Mouse (Mus musculus) ovary, adult 18-20 months (tissue): ENCODE results near the gene Creb3.
A peak's percentile ranks its signal among the peaks of the same experiment; 100 is the strongest.

Experiments
- DNase-seq: peaks from one replicate; pipeline ENCODE4 v3.0.0; 2022; ENCODE audit warnings: low spot score, mixed read lengths

The Creb3 gene

DNA sequence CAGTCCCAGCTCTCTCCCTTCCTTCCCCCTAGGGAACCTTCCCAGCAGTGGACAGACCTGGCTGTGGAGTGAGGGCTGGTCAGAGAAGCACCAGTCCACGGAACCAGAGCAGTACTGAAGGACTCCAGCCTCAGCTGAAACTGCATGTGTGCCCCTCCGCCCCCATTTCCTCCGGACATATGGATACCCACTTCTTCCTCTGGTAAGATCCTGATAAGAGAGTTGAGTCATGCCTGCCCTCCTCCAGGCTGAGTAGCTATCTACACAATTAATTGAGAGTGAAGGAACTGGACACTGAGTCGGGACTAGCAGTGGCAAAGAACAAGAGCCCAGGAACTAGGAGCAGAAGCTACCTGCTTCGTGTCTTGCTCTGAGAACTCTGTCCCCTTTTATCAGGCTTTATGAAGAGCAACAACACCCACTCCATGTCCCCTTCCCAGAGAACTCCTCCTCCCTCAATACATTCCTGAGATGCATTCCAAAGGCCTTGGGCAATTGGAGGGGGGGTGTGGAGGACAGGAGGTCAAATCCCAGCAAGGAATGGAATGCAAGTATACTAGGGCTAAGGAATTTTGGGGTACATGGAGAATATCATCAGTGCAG lies 4.0 kb upstream of the Creb3 start:
- DNase-seq: peak; percentile 37

DNA sequence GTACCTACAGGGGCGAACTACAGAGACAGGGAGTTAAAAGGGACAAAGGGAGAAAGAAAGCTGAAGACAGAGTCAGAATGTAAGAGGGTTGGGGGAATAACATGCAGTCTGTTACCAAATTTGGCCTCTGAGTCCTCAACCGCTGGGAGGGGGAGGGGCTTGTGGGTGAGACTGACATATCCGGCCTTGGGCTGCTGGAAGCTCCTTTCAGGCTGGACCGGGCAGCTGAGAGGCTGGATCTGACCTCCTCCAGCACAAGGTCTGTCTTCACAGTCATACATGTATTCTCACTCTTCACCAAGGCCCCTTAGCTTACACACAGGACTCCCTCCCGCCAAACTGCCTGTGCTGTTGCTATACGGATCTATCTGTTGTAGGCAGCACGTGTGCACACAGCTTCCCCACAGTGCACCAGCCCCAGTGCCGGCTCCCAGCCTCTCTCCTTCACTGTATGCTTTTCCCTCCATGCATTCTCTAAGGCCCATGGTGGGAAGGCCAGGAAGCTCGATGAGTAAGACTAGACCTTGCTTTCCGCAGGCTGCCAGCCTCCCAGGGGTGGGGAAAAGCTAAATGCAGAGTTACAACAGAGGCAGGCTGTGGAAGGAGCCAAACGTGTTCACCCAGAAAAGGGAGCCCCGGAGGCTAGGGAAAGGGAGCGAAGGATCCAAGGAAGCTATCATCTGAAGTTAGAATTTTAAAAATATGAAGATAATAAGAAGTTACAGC lies 3.3 kb upstream of the Creb3 start:
- DNase-seq: peak; percentile 67

DNA sequence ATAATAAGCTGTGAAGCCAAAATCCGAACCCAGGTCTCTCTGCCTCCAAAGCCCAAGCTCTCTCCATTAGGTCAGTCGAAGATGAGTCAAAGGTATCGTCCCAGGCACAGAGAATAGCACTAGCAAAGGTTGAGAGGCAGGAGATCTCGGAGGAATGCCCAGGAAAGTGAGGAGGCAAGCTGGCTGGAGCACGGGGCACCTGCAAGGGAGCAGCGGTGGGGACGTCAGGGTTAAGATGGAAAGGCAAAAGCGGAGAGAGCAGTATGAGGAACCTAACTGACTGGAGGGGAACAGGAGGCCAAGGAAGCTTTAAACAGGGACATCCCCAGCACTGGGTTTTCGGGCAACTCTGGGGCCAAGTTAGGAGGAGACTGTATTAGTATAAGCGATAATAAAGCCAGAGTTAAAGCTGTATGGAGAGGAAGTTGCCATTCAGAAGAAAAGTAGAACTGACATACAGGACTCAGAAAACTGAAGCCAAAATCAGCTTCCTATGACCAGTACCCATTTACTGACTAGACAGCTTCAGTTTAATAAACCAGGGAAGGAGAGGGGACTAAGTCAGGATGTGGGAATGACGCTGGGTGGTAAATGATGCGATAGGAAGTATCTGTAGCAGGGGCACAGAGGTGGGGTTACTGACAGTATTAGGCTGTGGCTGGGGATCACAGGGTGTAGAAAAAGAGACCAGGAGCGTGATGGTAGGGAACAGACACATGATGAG lies 2.5 kb upstream of the Creb3 start:
- DNase-seq: no peak

DNA sequence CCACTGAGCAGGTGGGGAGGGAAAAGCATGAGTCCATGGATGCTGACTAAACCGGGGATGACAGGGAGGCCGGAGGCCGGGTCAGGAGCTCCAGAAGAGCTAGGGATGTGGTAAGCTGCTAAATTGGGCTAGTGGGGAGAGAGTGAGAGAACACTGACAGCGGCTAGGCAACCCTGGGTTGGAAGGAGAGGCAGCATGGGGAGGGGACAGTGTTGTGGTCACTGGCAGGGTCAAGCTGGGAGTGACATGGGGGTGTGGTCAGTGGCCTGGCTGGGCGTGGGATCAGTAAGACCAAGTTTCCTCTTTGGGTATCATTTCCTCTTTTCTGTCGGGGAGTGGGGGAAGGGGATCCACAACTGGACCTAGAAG lies 1.9 kb upstream of the Creb3 start:
- no peak for DNase-seq

DNA sequence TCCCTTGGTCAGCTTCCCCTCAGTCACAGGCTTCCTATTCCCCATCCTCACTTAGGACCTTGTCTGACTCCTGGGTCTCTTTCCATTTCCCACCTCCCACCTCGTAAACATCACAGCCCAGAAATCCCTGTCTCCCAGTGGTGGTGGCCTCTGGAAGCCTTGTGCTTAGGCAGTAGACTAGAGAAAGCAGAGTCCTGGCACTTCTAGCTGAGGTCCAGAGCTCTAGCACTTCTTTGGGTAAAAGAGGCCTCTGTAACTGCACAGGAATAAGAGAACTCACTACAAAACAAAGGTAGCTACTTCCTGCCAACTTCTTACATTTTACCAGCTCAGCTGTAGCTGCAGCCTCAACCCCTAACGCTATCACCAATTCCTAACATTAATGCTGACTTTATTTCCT lies 1.2 kb upstream of the Creb3 start:
- no peak for DNase-seq

DNA sequence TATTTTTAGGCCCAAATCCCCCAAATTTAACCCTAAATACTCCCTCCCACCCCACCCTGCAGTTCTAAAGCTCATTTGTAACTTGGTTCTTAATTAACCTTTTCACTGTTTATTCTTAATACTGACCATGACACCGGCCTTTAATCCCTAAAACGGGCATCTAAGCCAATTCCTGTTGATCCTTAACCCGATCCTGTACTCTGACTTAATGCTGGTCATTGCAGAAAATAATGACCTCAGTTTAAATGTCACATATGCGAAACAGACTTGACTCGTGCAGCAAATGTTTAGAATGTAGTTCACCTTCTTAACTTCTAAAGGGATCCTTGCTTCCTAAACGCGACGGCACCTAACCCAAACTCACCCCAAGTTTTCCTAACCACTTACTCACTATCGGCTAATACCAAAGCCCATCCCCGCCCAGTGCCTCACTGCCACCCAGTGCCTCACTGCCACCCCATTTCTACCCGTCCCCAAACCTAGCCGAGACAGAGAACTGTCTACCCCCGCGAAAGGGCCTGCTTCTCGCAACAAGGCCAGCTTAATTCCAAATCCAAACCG lies 616 bp upstream of the Creb3 start:
- DNase-seq: no peak

DNA sequence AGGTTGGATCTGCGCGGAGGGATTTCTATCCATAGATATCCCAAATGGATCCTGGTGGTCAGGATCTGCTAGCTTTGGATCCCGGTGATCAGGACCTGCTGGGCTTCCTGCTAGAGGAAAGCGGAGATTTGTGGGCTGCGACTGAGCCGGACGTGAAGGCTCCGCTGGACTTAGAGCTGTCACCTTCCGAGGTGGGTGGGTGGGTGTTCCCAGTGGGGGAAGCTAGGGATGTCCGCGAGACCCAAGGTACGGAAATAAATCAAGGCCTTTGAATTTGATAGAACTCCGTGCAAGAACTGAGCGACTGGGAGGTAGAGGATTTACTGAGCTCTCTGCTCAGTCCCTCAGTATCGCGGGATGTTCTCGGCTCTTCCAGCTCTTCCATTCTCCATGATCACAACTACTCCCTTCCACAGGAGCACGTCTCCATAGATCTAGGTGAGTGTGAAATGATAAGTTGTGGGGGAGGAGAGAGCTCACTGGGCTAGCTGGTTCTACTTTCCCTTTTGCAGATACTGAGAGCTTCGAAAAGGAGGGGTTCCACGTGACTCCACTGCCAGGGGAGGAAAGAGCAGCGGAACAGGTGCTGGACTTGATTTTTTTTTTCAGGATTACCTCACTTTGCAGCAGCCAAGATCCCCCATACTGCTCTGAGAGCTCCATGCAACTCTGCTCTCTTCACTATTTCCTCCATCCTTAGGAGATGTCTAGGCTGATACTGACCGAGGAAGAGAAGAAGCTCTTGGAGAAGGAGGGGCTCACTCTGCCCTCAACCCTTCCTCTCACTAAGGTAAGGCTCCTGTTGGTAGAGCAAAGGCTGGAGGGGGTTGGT lies 853 bp downstream of the Creb3 start:
- DNase-seq: no peak

DNA sequence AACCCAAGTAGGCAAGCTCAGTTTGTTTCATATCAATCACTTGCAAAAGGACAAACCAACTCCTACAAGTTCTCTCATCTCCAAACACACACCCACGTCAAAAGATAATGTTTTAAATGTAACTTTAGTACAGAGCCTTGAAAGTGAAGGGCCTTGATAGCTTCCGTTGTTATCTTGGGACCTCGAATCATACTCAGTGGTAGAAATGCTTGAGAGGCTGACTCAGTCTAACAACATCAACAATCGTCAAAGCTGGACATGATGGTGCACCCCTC lies 1.4 kb downstream of the Creb3 start:
- no peak for DNase-seq

DNA sequence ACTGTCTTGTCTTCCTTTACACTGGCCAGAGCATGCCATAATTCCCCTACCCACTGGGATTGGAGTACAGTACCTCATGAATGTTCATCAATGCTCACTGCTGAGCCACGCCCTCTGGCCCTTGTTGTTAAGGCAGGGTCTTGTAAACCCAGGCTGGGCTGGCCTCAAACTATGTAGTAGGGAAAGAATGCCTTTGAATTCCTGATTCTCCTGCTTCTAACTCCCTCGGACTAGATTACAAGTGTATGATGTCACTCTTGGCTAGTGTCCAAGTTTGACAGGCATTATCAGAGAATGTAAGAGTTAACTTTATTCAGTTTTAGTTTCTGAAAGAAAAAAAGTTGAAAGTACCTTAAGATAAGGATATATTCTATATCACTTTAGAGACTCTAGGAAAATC lies 2.1 kb downstream of the Creb3 start:
- no peak for DNase-seq

DNA sequence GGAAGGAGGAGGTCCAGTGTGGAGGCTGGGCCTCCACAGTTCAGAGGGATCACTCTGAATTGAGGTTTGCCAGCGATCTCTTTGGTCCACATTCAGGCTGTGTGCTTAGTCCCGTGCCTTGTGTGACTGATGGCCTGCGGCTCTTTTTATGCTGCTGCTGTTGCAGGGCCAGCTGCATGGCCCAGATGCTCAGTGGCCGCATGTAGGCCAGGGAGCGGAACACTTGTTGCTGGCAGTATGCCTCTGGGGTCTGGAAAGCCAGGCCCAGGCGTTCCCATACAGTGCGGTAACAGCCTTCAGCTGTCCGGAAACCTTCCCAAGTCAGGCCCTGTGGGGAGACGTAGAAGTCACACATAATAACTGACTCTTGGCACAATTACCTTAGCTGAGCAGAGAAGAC lies 5.0 kb downstream of the Creb3 start:
- DNase-seq: no peak

DNA sequence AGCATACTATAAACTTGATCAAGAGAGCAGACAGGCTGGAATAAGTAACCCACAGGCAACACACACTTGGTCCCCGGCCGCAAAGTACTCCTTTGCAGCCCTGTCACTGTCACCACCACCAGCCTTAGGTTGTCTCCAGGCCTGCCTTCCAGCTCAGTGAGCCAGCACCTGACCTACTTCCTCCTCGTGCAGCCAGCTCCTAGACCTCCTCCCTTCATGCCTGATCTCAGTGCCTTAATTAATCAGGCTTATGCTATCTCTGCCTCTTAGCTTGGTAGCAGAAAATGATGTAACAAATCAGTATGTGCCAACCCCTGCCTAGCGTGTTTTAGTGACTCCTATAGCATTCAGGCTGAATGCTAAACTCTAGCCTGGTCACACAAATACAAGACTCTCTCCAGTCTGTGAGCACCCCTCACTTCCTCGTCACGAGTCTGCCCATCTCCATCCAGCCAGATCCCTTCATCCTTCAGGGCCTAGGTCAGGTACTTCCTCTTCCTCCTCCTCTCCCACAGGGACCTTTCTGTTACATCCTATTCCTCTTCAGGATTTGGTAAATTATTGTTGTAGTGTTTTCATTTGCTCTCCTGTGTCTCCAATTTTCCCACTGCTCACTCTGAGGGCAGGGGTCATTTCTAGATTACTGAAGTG lies 9.4 kb downstream of the Creb3 start:
- DNase-seq: no peak

DNA sequence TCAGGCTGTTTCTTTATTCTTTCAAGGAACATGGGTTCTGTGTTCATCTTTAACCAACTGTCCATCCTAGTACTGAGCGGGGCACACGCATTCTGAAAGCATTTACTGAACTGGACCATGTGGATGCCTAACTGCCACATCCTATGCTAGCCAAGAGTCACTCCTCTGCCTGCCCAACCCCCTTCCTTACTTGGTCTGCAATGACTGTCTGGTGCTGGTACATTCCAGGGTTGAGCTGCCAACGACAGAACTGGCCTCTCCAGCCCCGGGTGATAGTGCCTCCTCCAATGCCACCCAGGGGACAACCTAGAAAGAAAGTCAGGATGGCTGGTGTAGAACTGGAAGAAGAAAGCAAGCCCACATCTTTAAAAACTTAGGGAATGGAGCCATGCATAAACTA lies 11.4 kb downstream of the Creb3 start:
- no peak for DNase-seq

DNA sequence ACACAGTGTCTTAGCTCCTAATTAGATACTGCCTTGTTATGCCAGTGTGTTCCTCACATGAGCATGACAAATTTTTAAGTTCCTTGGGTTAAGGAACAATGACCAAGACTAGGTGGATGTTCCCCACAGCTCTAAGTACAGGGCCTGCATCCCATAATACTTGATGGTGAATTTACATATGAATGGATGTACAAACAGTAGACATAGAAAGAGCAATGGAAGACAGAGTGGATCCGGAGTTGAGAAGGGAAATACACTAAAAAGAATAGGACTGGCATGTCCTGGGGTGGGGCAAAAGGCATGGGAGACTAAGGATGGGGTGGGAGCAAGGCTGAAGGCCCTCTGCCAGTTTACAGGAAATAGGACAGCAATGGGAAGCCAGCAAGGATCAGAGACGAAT lies 13.2 kb downstream of the Creb3 start:
- DNase-seq: no peak

DNA sequence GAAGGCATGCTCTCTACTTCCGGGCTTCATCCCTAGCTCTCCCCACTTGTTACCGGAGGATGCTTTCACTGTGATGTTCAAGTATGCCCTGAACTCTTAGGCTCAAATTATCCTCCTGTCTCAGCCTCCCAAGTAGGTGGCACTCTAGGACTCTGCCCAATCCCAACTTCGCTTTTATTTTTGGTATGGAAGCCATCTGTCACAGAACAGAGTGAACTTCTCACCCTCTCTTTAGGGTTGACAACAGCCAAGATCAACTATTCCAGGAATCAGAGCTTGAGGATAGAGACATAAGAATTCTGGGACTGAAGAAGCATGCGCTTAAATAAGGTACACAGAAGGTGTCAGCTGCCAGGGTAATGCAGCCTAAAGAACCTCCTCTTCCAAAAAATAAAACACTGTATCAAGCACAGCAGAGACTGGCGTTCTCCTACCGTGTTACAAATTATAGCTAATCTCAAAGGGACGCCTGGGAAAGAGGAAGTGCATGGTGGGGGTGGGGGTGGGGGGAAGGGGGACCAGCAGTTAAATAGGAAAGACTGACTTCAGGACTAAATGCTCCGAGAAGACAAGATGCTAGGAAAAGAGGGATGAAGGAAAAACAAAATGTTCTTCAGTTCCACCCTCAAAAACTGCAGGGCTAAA lies 15.2 kb downstream of the Creb3 start:
- DNase-seq: no peak

DNA sequence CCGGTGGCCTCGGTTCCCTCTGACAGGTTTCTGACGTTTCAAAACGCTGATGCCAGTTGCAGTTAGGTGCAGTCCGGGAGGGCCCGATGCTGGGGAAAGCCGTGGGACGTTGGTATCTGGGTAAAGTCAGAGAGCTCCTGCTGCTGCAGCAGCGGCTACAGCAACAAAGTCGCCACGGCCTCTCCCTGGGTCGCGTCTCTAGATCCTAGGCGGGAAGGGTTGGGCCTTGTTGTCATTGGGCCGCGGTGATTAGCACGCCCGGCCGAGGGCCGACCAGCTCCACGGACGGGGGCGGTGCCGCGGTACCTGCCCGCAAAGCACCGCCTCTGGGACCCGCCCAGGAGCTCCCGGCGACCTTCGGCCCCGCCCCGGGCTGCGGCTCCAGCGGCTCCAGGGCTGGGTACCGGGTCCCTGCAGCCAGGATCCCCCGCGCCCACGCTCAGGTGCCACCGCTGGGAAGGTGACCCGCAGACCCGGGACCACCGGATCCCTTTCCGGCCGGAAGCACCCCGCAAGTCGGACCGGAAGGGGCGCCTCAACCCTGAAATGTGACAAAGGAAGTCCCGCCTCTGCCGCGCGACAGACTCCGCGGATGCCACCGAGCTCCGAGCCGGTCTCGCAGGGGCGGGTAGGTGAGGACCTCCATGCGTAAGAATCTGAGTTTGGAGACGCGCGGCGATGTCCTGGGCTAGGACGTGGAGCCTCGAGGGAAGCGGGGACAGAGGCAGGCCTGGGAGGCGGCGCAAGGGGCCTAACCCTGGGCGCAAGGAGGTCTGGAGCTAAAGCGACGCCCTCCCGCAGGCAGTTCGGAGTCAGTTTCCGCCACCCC lies 16.5 kb downstream of the Creb3 start, which contains the start of the genes Rgp1 and Gba2:
Rgp1 (plus strand) TSS at position 340 of the 829 bp plus-strand sequence.
Gba2 (minus strand) TSS at position 498 of the 829 bp plus-strand sequence.
- DNase-seq: peak; percentile 86

DNA sequence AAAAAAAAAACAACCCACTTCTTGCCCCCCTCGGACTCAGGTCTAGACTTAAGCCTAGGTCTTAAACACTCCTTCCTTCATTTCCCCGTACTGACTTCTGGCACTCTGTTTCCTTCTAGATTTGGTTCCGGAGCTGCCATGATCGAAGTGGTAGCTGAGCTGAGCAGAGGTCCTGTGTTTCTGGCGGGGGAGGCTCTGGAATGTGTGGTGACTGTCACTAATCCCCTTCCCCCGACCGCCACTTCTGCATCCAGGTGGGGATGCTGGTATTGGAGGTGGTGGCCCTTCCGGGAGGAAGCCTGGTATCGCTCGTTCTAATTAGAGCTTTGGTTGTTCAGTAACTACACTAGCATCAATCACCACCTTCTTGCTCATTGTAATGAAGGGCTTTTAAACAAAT lies 17.1 kb downstream of the Creb3 start:
- DNase-seq: no peak

DNA sequence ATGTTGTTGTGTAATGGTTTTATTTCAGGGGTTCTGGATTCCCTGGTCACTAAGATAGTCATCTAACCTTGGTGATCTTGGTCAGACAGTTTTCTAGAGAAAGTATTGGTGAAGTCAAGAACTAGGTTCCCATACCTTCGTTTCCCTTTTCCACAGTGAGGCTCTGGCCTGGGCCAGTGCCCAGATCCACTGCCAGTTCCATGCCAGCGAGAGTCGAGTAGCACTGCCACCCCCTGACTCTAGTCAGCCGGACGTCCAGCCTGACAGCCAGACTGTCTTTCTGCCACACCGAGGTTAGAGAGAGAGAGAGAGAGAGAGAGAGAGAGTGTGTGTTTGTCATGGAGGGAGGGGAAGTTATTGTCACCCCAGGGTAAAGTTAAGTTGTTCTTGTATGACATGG lies 17.6 kb downstream of the Creb3 start:
- no peak for DNase-seq

DNA sequence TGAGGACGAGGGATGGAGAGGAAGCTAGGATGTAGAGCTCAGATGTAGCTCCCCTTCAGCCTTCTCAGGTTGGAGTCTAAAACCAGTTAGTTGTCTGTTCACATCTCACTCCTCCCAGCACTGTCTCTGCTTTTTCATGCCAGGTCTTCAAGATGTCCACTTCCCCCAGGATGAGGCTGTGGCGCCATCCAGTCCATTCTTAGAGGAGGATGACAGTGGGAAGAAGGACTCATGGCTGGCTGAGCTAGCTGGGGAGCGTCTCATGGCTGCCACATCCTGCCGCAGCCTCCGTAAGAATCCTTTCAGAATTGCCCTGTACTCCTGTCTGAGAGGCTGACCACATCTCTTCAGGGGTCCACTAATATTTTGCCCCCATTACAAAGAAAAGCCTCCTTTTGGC lies 18.6 kb downstream of the Creb3 start:
- no peak for DNase-seq

DNA sequence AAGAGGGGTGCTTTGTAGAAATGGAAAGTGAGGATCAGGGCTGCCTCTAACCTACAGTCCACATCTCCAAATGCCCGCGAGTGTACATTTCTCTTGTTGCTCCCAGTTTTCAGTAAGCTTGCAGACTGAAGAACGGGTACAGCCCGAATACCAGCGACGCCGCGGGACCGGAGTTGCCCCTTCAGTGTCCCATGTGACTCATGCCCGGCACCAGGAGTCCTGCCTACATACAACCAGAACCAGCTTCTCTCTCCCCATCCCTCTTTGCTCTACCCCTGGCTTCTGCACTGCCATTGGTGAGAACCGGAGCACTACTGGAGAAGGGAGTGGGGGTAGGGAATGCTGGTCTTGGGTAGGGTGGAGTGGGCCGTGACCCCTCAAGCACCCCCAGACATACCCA lies 19.2 kb downstream of the Creb3 start:
- no peak for DNase-seq

DNA sequence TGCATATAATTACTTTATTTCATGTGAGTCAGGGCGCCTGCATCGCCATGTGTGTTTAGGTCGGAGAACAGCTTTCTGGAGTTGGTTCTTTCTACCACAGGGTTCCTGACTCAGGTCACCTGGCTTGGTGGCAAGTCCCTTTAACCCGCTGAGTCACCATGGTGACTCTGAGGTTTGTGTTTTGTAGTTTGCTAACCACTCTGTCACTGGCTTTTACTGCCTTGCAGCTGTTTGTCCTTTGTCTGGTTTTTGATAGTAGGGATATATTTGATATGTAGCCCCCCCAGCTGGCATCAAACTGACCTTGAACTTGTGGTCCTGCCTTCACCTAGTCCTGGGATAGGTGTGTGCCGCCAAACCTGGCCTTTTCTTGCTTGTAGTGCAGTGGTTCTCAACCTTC lies 20.1 kb downstream of the Creb3 start:
- DNase-seq: no peak
